Mouse (Mus musculus): ENCODE data around the gene Scamp4. TPM values are rescaled to one million over a fixed set of nuclear protein-coding genes. Genes with fewer than 3 reads are reported as not detected.

The Scamp4 gene
- total RNA-seq, 2 experiments from 2014 or later = 19.8 to 23.5 TPM

GRCm38 (mm10) chr10:80606737-80607350 is 4.2 kb downstream of the Scamp4 start:
- no peak for DNase-seq
- intact Hi-C loops (cut with DNase I) = no loop called here

- no peak for DNase-seq
- intact Hi-C loops (cut with DNase I) = no loop called here
Measured at GRCm38 (mm10) chr10:80608435-80608834, 5.8 kb downstream of the Scamp4 start.

- intact Hi-C loops (cut with DNase I) = no loop called here
- no peak for DNase-seq
Measured at GRCm38 (mm10) chr10:80609269-80609924, 6.7 kb downstream of the Scamp4 start.

GRCm38 (mm10) chr10:80610116-80610785 is 7.6 kb downstream of the Scamp4 start:
- no peak for DNase-seq
- intact Hi-C loops (cut with DNase I) = loop anchor here (2.0 kb wide), 2 partner anchors 31 to 75 kb away; no protein-coding TSS in a partner anchor

- intact Hi-C loops (cut with DNase I) = loop anchor here (2.0 kb wide), 2 partner anchors 32 to 74 kb away; no protein-coding TSS in a partner anchor
- DNase-seq = peak; percentile 68 to 71
Measured at GRCm38 (mm10) chr10:80611024-80611423, 8.4 kb downstream of the Scamp4 start.

- no peak for DNase-seq
- intact Hi-C loops (cut with DNase I) = loop anchor here (2.0 kb wide), 2 partner anchors 33 to 73 kb away; no protein-coding TSS in a partner anchor
Measured at GRCm38 (mm10) chr10:80611905-80612304, 9.2 kb downstream of the Scamp4 start.

- no peak for DNase-seq
- intact Hi-C loops (cut with DNase I) = no loop called here
Measured at GRCm38 (mm10) chr10:80613821-80614220, 11.1 kb downstream of the Scamp4 start.

GRCm38 (mm10) chr10:80614351-80614750 is 11.7 kb downstream of the Scamp4 start:
- intact Hi-C loops (cut with DNase I) = no loop called here
- DNase-seq = no peak

- DNase-seq = no peak
- intact Hi-C loops (cut with DNase I) = loop anchor here (1.0 kb wide), 1 partner anchor 27 kb away; no protein-coding TSS in a partner anchor
Measured at GRCm38 (mm10) chr10:80618181-80618580, 15.5 kb downstream of the Scamp4 start.

GRCm38 (mm10) chr10:80619465-80620244 is 17.0 kb downstream of the Scamp4 start:
- intact Hi-C loops (cut with DNase I) = loop anchor here (5.0 kb wide), 1 partner anchor 38 kb away; the partner anchor contains the start of gene Btbd2
- no peak for DNase-seq

GRCm38 (mm10) chr10:80620365-80620764 is 17.7 kb downstream of the Scamp4 start:
- intact Hi-C loops (cut with DNase I) = loop anchor here (5.0 kb wide), 1 partner anchor 37 kb away; the partner anchor contains the start of gene Btbd2
- no peak for DNase-seq

- no peak for DNase-seq
- intact Hi-C loops (cut with DNase I) = loop anchor here (5.0 kb wide), 1 partner anchor 36 kb away; the partner anchor contains the start of gene Btbd2
Measured at GRCm38 (mm10) chr10:80620796-80621689, 18.4 kb downstream of the Scamp4 start.

GRCm38 (mm10) chr10:80621690-80621939 is 18.9 kb downstream of the Scamp4 start:
- intact Hi-C loops (cut with DNase I) = loop anchor here (5.0 kb wide), 1 partner anchor 36 kb away; the partner anchor contains the start of gene Btbd2
- DNase-seq = no peak

- peak; percentile 99 for DNase-seq
- intact Hi-C loops (cut with DNase I) = loop anchor here (5.0 kb wide), 1 partner anchor 35 kb away; the partner anchor contains the start of gene Btbd2
Measured at GRCm38 (mm10) chr10:80621940-80622660, 19.4 kb downstream of the Scamp4 start.

- peak in 1 of 2 experiments; percentile 74 for DNase-seq
- intact Hi-C loops (cut with DNase I) = loop anchor here (5.0 kb wide), 1 partner anchor 34 kb away; the partner anchor contains the start of gene Btbd2
Measured at GRCm38 (mm10) chr10:80622661-80623456, 20.2 kb downstream of the Scamp4 start, which contains the start of gene Csnk1g2. Gene Csnk1g2 (plus strand): TSS chr10:80622838.

GRCm38 (mm10) chr10:80623457-80624191 is 21.0 kb downstream of the Scamp4 start:
- intact Hi-C loops (cut with DNase I) = loop anchor here (5.0 kb wide), 1 partner anchor 34 kb away; the partner anchor contains the start of gene Btbd2
- peak; percentile 66 to 75 for DNase-seq

GRCm38 (mm10) chr10:80625764-80626163 is 23.1 kb downstream of the Scamp4 start:
- intact Hi-C loops (cut with DNase I) = no loop called here
- no peak for DNase-seq
